Mouse (Mus musculus): Measurements from ENCODE around the gene Lrrc32.

DNA sequence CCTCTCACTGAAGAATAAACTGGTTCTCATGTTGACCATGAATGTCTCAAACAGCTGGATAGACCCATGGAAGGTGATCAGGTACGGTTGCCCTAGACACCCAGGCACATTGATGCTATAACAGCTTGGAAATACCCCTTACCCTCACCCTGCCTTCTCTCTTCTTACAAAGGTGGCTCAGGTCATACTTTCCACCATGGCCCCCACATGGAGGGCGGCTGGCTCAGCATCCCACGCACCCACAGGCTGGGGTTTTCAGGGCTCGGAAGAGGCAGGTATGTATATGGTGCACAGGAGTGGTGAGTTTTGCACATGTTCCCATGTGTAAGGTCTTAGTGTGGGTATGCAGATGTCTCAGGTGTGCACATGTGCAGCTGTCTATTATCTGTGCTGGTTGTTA lies 43.9 kb downstream of the Lrrc32 start:
- TF ChIP-seq POLR2A (IDR thresholded peaks at IDR 0.05; ENCODE audit: insufficient read depth, low read depth, low read length) (no peak), CTCF (IDR thresholded peaks at IDR 0.05; ENCODE audit: insufficient read depth, low read depth, low read length) (no peak)
